Mouse (Mus musculus): ENCODE measurements around the gene Wfdc17. TPM values are rescaled to one million over a fixed set of nuclear protein-coding genes. Genes with fewer than 3 reads are reported as not detected.

Gene Wfdc17
- polyA plus RNA-seq (2012; rRNA removed) = 6.2 and 8.7 TPM in 2 replicates

GRCm38 (mm10) chr11:83703705-83704104 is at the start of gene Wfdc17:
Wfdc17 (plus strand) TSS chr11:83703991.

GRCm38 (mm10) chr11:83662204-83662603 is 41.6 kb upstream of the Wfdc17 start, which contains the start of gene Ccl4:
Ccl4 (plus strand) TSS chr11:83662584.

GRCm38 (mm10) chr11:83708715-83709114 is 4.9 kb downstream of the Wfdc17 start, which contains the start of gene Wfdc18:
Wfdc18 (plus strand) TSS chr11:83709015.

GRCm38 (mm10) chr11:83746681-83747080 is 42.9 kb downstream of the Wfdc17 start, which contains the start of gene Wfdc21:
Wfdc21 (plus strand) TSS chr11:83746940.

GRCm38 (mm10) chr11:83753581-83754181 is 49.9 kb downstream of the Wfdc17 start, which contains the start of gene Heatr6:
Heatr6 (plus strand) TSS chr11:83753696.

Other genes with a start within 250 kb of the Wfdc17 start
- 0.24 and 0.29 TPM in 2 replicates for gene Mmp28, start 240.9 kb upstream of the Wfdc17 start, polyA plus RNA-seq (2012; rRNA removed)
- 44.5 and 48.8 TPM in 2 replicates for gene Taf15, start 230.9 kb upstream of the Wfdc17 start, polyA plus RNA-seq (2012; rRNA removed)
- gene Heatr9, start 181.8 kb upstream of the Wfdc17 start, polyA plus RNA-seq (2012; rRNA removed) = not detected in 2 replicates
- 0.29 and 0.35 TPM in 2 replicates for gene Ccl5, start 173.5 kb upstream of the Wfdc17 start, polyA plus RNA-seq (2012; rRNA removed)
- gene Ccl9, start 125.4 kb upstream of the Wfdc17 start, polyA plus RNA-seq (2012; rRNA removed) = 8.0 and 10.2 TPM in 2 replicates
- gene Ccl6, start 110.9 kb upstream of the Wfdc17 start, polyA plus RNA-seq (2012; rRNA removed) = 2.4 and 3.8 TPM in 2 replicates
- not detected in 2 replicates for gene Rpl9-ps1, start 58.4 kb upstream of the Wfdc17 start, polyA plus RNA-seq (2012; rRNA removed)
- 0.66 and 1.0 TPM in 2 replicates for gene Ccl3, start 54.6 kb upstream of the Wfdc17 start, polyA plus RNA-seq (2012; rRNA removed)
- 0.31 and 0.66 TPM in 2 replicates for gene Ccl4, start 41.4 kb upstream of the Wfdc17 start, polyA plus RNA-seq (2012; rRNA removed)
- 0.11 TPM in 1 of 2 replicates, not detected in the other for gene Wfdc18, start 5.0 kb downstream of the Wfdc17 start, polyA plus RNA-seq (2012; rRNA removed)
- gene Wfdc21, start 42.9 kb downstream of the Wfdc17 start, polyA plus RNA-seq (2012; rRNA removed) = 4.8 and 7.4 TPM in 2 replicates
- gene Heatr6, start 49.7 kb downstream of the Wfdc17 start, polyA plus RNA-seq (2012; rRNA removed) = 3.8 and 4.4 TPM in 2 replicates
- 1.7 and 1.9 TPM in 2 replicates for gene Hnf1b, start 146.1 kb downstream of the Wfdc17 start, polyA plus RNA-seq (2012; rRNA removed)
- gene Ddx52, start 238.1 kb downstream of the Wfdc17 start, polyA plus RNA-seq (2012; rRNA removed) = 8.8 and 10.2 TPM in 2 replicates